Mouse (Mus musculus) ES-E14 (cell line): ENCODE data around the gene Raver1.

Source experiments
- HCFC1 ChIP-seq: IDR thresholded peaks from 2 replicates; pipeline ENCODE4 v1.6.1; 2012; ENCODE audit warnings: low read length, inconsistent platforms, borderline replicate concordance; ENCODE audit not compliant: insufficient read depth
- MAFK ChIP-seq: IDR thresholded peaks from 2 replicates; pipeline ENCODE4 v1.6.1; 2014; ENCODE audit warnings: mild to moderate bottlenecking, low read depth, low read length, inconsistent platforms; ENCODE audit not compliant: insufficient read depth
- ZNF384 ChIP-seq: IDR thresholded peaks from 2 replicates; pipeline ENCODE4 v1.6.1; 2012; ENCODE audit warnings: low read depth, low read length, inconsistent platforms

GRCm38 (mm10) chr9:21030055-21030600 is 61.7 kb downstream of the Raver1 start:
- TF ChIP-seq MAFK (no peak), HCFC1 (no peak), ZNF384 (no peak)
